12 mouse cellular contexts compared by ENCODE assay signal in the genomic region with DNA sequence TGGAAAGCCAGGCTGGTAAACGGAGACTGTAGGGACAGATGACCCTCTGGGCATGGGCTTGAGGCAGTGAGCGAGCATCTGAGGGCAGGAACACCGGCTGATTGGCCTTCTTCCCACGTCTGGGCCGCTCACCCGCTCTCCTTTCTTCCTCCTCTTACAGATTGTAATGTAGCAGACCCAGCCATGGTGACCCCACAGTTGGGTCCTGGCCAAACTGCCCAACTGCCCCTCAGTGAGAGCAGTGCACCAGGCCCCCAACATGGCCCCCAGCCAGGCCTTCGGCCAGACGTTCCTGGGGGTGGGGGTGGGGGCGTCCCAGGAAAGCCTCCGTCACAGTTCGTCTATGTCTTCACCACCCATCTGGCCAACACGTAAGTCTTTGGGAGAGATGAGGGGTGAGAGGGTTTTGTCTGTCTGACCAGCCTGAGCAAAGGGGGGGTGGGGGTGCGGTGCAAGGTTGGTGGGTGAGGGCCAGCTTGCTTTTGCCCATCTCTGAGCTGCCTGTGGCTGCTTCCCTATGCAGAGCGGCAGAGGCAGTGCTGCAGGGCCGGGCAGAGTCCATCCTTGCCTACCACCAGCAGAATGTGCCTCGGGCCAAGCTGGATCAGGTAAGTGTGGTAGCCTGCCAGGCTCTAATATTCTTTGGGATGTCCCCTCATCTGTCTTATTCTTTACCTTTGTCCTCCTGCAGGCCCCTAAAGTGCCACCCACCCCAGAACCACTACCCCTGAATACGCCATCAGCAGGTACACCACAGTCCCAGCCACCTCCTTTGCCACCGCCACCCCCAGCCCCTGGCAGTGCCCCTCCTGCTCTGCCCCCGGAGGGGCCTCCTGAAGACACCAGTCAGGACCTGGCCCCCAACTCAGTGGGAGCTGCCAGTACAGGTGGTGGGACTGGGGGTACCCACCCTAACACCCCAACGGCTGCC. TPM values are rescaled to one million over a fixed set of nuclear protein-coding genes. Genes with fewer than 3 reads are reported as not detected.
A peak's percentile ranks its signal among the peaks of the same experiment; 100 is the strongest.
DNase-seq lines count a peak whose midpoint lies in the region; ATAC-seq and TF ChIP-seq lines count a peak whose summit lies in the region.
"Had no signal": no experiment of that assay in that cellular context is flagged by ENCODE, and none has a peak within 500 bp of the region (broad histone marks: within the 10 kb centered on the region; RNA-seq: fewer than 3 reads in every experiment).

No protein-coding gene starts in this region.

- ATAC-seq in forebrain, embryonic 13.5 days, result no peak
- no peak for ATAC-seq in forebrain, embryonic 14.5 days
- ATAC-seq in hindbrain, embryonic 13.5 days (ENCODE audit: low FRiP score), result no peak

- H3K9ac ChIP-seq in forebrain, embryonic 13.5 days, result peak overlapping the region; percentile 40; the same call in 1 of the 2 replicates
- H3K9ac ChIP-seq in forebrain, embryonic 14.5 days (ENCODE audit: low read length), result no peak overlapping the region
- H3K9ac ChIP-seq in hindbrain, embryonic 13.5 days, result peak overlapping the region; percentile 35
- H3K9ac ChIP-seq: embryonic facial prominence, embryonic 12.5 days; hindbrain, embryonic 15.5 days had no signal

- H3K4me3 ChIP-seq in forebrain, embryonic 13.5 days, result no peak overlapping the region
- no peak overlapping the region for H3K4me3 ChIP-seq in forebrain, embryonic 14.5 days (ENCODE audit: low read depth, low read length)
- no peak overlapping the region for H3K4me3 ChIP-seq in layer of hippocampus, adult 2 months
- H3K4me3 ChIP-seq in bone marrow, adult 2 months (replicated peaks; ENCODE audit: control insufficient read depth, low read depth, low read length), result no peak overlapping the region
- H3K4me3 ChIP-seq in hindbrain, embryonic 13.5 days, result no peak overlapping the region
- H3K4me3 ChIP-seq: embryonic facial prominence, embryonic 12.5 days; hindbrain, embryonic 15.5 days had no signal

- no peak for TF ChIP-seq POLR2A in bone marrow, adult 2 months (IDR thresholded peaks at IDR 0.05; ENCODE audit: borderline replicate concordance, control insufficient read depth, low read depth, low read length)

- H3K4me2 ChIP-seq in forebrain, embryonic 13.5 days, result no peak overlapping the region
- H3K4me2 ChIP-seq in forebrain, embryonic 14.5 days (ENCODE audit: low read length), result no peak overlapping the region
- H3K4me2 ChIP-seq in hindbrain, embryonic 13.5 days, result no peak overlapping the region
- H3K4me2 ChIP-seq: embryonic facial prominence, embryonic 12.5 days; hindbrain, embryonic 15.5 days had no signal

- 74% methylated on average over 20 of the region's 20 CpGs for WGBS in forebrain, embryonic 13.5 days
- WGBS in forebrain, embryonic 14.5 days, result 75% methylated on average over 20 of the region's 20 CpGs
- WGBS in bone marrow, adult 2 months, result 85% methylated on average over 20 of the region's 20 CpGs
- 75% methylated on average over 20 of the region's 20 CpGs for WGBS in hindbrain, embryonic 13.5 days

- peaks cover 51% of the 10 kb centered on the region for H3K4me1 ChIP-seq in forebrain, embryonic 13.5 days
- H3K4me1 ChIP-seq in forebrain, embryonic 14.5 days (ENCODE audit: control insufficient read depth, insufficient read depth, low read length), result peaks cover 22% of the 10 kb centered on the region
- no peaks in the 10 kb centered on the region for H3K4me1 ChIP-seq in bone marrow, adult 2 months (ENCODE audit: control insufficient read depth, insufficient read depth, low read length)
- peaks cover 50% of the 10 kb centered on the region for H3K4me1 ChIP-seq in hindbrain, embryonic 13.5 days (replicated peaks)

- no peak for DNase-seq in forebrain, embryonic 14.5 days (ENCODE audit: low spot score)
- DNase-seq in layer of hippocampus, adult 11-12 months (ENCODE audit: low spot score), result peak; percentile 9
- DNase-seq in layer of hippocampus, adult 2 months (ENCODE audit: low spot score in 2 of 2), result no peak
- no peak for DNase-seq in natural killer cell, adult 2 months (ENCODE audit: low spot score in 2 of 2)
- no peak for DNase-seq in left cerebral cortex, adult 11 months (ENCODE audit: low spot score)

- peaks cover 72% of the 10 kb centered on the region for H3K36me3 ChIP-seq in forebrain, embryonic 13.5 days (ENCODE audit: poor library complexity, severe bottlenecking)
- peaks cover 82% of the 10 kb centered on the region for H3K36me3 ChIP-seq in forebrain, embryonic 14.5 days (ENCODE audit: control insufficient read depth, insufficient read depth, low read length)
- H3K36me3 ChIP-seq in hindbrain, embryonic 13.5 days, result peaks cover 60% of the 10 kb centered on the region

- no peaks in the 10 kb centered on the region for H3K9me3 ChIP-seq in forebrain, embryonic 13.5 days (replicated peaks)
- H3K9me3 ChIP-seq in forebrain, embryonic 14.5 days (replicated peaks; ENCODE audit: control insufficient read depth, low read length), result no peaks in the 10 kb centered on the region
- H3K9me3 ChIP-seq in hindbrain, embryonic 13.5 days, result no peaks in the 10 kb centered on the region
- H3K9me3 ChIP-seq: embryonic facial prominence, embryonic 12.5 days; hindbrain, embryonic 15.5 days had no signal

- TF ChIP-seq CTCF in layer of hippocampus, adult 2 months (conservative IDR thresholded peaks at IDR 0.05), result no peak
- TF ChIP-seq CTCF in bone marrow, adult 2 months (IDR thresholded peaks at IDR 0.05; ENCODE audit: control insufficient read depth, insufficient read depth, low read length), result no peak

- H3K27me3 ChIP-seq in forebrain, embryonic 13.5 days, result 0 out of 2 replicates have a peak, but pooled peaks cover 4% of the 10 kb centered on the region
- H3K27me3 ChIP-seq in forebrain, embryonic 14.5 days (replicated peaks; ENCODE audit: control insufficient read depth, insufficient read depth, low read length), result no peaks in the 10 kb centered on the region
- H3K27me3 ChIP-seq in hindbrain, embryonic 13.5 days, result peaks cover 11% of the 10 kb centered on the region
- H3K27me3 ChIP-seq: embryonic facial prominence, embryonic 12.5 days; hindbrain, embryonic 15.5 days had no signal

- H3K27ac ChIP-seq in forebrain, embryonic 13.5 days, result no peak overlapping the region
- no peak overlapping the region; the same call in 1 of the 2 replicates for H3K27ac ChIP-seq in forebrain, embryonic 14.5 days (ENCODE audit: low read depth, low read length)
- no peak overlapping the region for H3K27ac ChIP-seq in layer of hippocampus, adult 2 months
- peak overlapping the region; percentile 20; the same call in 1 of the 2 replicates for H3K27ac ChIP-seq in bone marrow, adult 2 months (ENCODE audit: control insufficient read depth, insufficient read depth, low read depth, low read length, poor library complexity)
- no peak overlapping the region; the same call in 1 of the 2 replicates for H3K27ac ChIP-seq in hindbrain, embryonic 13.5 days
- H3K27ac ChIP-seq: embryonic facial prominence, embryonic 12.5 days; hindbrain, embryonic 15.5 days had no signal

RNA-seq across cellular contexts. Expression of gene Bcl9l, which starts 22.5 kb away (rescaled TPM):
- polyA plus RNA-seq in forebrain, embryonic 13.5 days (2015; fragmentation: Nextera tagmentation; extraction: Ambion mirVana), result 8.6 and 9.1 TPM in 2 replicates
- 9.9 and 13.4 TPM in 2 replicates for polyA plus RNA-seq in forebrain, embryonic 14.5 days (2014; fragmentation: Nextera tagmentation; extraction: Ambion mirVana)
- total RNA-seq in layer of hippocampus, adult 2 months (2021), result 10 to 100 TPM; 68.4 to 76.9 TPM
- 9.0 and 15.6 TPM in 2 replicates for polyA plus RNA-seq in bone marrow, adult 2 months (2011; ENCODE audit: insufficient read depth, insufficient read length, low replicate concordance, missing spikeins)
- polyA plus RNA-seq in hindbrain, embryonic 13.5 days (2015; fragmentation: Nextera tagmentation; extraction: Ambion mirVana), result 8.6 TPM in 2 replicates

RNA-seq across cellular contexts. Expression of gene Upk2, which starts 50.4 kb away (rescaled TPM):
- not detected in 2 replicates for polyA plus RNA-seq in forebrain, embryonic 13.5 days (2015; fragmentation: Nextera tagmentation; extraction: Ambion mirVana)
- not detected in 2 replicates for polyA plus RNA-seq in forebrain, embryonic 14.5 days (2014; fragmentation: Nextera tagmentation; extraction: Ambion mirVana)
- total RNA-seq in layer of hippocampus, adult 2 months (2021), result not detected
- polyA plus RNA-seq in bone marrow, adult 2 months (2011; ENCODE audit: insufficient read depth, insufficient read length, low replicate concordance, missing spikeins), result not detected in 2 replicates
- polyA plus RNA-seq in hindbrain, embryonic 13.5 days (2015; fragmentation: Nextera tagmentation; extraction: Ambion mirVana), result not detected in 2 replicates
- total RNA-seq: left cerebral cortex, adult 8-10 months had no signal
- polyA plus RNA-seq: hindbrain, embryonic 15.5 days had no signal

RNA-seq across cellular contexts. Expression of gene Cxcr5, which starts 56.5 kb away (rescaled TPM):
- polyA plus RNA-seq in forebrain, embryonic 13.5 days (2015; fragmentation: Nextera tagmentation; extraction: Ambion mirVana), result not detected in 2 replicates
- 0.07 TPM in 1 of 2 replicates, not detected in the other for polyA plus RNA-seq in forebrain, embryonic 14.5 days (2014; fragmentation: Nextera tagmentation; extraction: Ambion mirVana)
- total RNA-seq in layer of hippocampus, adult 2 months (2021), result not detected
- 0.61 and 13.4 TPM in 2 replicates for polyA plus RNA-seq in bone marrow, adult 2 months (2011; ENCODE audit: insufficient read depth, insufficient read length, low replicate concordance, missing spikeins)
- 0.10 TPM in 1 of 2 replicates, not detected in the other for polyA plus RNA-seq in hindbrain, embryonic 13.5 days (2015; fragmentation: Nextera tagmentation; extraction: Ambion mirVana)
- total RNA-seq: gastrocnemius, adult 8-10 months; left cerebral cortex, adult 8-10 months had no signal
- polyA plus RNA-seq: hindbrain, embryonic 15.5 days had no signal
